Mouse (Mus musculus) mature B cell (primary cell): Measurements from ENCODE around the gene A3galt2.

Source experiments
- in situ Hi-C: fragments of 300-500 bp; cut with MboI; formaldehyde crosslinking; loops from 2 replicates; pipeline ENCODE4 v1.14.3; 2019

Gene A3galt2

DNA sequence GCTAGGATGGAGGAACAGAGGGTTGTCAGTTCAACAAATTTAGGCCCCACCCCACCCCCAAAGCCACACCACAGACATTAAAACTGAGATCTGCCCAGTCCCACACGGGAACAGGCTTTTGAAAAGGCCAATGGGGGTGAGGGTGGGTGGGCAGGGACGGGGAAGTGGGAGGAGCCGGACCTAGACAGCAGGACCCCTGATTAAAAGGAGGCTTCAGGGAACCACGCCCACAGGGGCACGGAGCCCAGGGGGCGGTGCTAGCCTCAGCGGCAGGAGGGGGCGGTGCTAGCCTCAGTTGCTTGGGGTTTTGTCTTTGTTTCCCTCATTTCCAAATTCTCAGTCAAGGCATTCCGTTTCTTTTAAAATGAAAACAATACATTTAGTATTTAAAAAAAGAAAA lies 40.4 kb downstream of the A3galt2 start:
- in situ Hi-C loops, result no loop called here

DNA sequence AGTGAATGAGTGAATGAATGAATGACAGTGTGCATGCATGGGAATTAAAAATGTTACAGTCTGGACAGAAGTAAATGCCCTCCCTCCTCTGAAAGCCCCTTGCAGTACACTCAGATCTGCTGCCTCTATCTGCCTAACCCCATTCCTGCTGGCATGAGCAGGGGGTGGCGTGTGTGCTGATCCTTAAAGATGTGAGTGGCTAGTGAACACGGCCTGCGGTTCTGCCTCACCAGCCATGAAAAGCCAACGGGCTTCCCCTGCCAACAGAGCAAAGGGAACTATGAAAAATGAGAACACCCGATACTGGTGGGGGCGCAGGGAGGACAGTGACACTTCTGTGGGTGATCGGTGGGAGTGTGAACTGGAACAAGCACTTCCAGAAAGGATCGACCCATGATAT lies 41.6 kb downstream of the A3galt2 start:
- in situ Hi-C loops, result no loop called here

DNA sequence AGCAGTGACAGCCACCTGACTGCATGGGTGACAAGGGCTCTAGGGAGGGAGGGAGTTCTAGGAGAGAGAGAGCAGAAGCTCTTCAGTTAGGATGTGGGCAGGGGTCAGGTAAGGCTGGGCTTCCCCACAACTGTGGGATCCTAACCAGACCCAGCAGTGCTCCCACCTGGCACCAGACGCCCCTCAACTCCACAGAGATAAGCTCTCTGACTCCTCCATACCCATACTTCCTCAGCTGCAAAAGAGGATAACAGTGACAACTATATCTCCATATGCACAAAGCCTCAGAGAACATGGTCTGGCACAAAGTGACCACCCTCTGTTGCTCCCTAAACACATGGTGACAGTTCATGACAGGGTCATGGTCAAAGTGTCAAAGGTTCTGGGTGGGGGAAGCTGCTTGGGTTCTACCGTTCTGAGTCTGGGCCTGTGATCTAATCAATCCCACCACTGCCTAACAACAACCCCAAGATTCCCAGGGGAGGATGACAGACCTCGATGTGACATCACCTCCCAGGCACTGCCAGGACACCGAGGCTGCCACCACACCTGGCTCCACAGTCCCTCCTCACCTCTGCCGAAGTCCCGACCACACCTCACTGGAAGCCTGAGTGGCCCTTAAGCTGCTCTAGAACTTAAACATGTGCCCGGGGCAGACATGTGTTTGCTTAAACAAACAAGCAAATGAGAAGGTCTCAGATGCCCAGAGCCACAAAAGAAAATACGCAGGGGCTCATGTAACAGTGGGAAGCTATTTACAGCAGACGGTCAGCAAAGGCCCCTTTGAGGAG lies 46.7 kb downstream of the A3galt2 start:
- in situ Hi-C loops, result no loop called here

DNA sequence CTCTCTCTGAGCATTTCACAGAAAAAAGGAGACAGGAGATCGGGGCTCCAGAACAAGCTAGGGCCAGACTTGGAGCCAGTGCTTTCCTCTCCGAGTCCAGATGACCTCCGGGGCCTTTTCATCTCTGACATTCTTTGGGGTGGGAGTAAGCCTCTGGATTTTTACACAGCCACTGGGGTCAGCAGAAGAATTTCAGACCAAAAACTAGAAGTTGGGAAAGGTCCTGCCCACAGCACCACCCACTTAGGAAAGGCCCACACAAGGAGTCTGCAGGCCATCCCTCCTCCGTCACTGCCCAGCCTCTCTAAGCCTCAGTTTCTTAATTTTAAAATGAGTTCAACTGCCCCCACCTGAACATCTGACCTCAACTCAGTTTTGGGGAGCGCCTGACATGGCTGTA lies 48.4 kb downstream of the A3galt2 start:
- in situ Hi-C loops, result no loop called here

DNA sequence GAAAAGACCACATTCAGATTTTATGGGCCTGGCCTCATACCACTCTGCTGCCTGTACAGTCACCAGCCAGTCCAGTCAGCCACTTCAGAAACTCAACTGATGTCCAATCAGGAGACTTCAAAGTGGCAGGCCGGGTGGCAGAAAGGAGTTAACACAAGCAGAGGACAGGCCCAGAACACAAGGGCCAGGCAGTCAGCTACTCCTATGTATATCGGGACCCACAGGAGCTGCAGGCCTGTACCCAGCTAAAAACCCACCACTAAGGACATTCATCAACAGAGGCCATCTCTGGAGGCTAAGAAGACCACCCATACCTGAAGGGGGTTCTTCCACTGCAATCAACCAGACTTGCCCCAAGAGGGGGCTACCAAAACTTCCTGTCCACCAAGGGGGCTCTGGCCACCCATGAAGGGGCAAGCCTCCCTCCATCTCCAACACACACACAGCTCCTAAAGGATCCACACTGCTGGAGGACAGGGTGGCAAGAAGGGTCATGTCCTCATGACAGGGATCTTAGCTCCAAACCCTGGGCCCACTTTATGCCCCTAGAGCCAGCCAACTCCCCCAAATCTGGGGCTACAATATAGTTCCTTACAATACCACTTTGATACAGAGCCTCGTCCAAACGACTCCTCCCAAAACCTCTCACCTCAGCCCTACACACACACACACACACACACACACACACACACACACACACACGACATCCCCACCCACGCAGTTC lies 49.4 kb downstream of the A3galt2 start:
- in situ Hi-C loops, result no loop called here

DNA sequence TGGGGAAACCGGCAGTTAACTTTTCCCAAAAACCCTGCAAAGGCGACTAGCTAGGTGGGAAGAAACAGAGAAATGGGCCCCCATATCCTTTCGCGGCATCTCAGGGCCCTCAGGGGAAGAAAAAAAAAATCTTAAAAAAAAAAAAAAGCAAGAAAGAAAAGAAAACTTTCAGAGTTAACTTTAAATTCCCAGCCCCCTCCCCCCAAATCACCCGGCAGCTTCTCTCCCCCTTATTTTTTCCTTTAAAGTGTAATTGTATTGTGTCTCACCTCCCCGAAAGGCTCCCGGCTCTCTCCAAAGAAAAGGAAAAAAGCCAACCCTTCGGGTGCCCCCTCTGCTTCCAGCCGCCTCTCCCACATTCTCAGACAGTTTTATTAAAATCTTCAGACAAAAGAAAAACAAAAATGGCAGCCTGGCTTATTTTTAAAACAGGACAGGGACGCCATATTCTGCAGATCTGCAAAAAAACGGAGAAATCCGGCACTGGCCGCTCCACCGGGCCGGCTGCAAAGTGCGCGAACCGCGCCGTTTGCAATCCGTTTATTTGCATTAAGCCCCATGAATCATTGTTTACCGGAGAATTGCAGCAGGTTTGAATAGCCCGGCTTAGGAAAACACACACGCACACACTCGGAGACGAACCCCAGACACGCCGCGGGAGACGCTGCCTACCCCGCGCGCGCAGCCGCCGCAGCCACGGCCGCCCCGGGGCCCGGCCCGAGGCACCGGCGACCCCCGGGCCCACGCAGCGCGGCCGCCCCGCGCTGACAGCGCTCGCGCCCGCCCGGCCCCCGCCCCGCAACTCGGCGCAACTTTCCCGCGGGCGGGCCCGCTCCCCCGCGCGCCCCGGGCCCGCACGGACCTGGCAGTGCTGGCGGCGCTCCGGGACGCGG lies 50.2 kb downstream of the A3galt2 start:
- in situ Hi-C loops, result no loop called here

DNA sequence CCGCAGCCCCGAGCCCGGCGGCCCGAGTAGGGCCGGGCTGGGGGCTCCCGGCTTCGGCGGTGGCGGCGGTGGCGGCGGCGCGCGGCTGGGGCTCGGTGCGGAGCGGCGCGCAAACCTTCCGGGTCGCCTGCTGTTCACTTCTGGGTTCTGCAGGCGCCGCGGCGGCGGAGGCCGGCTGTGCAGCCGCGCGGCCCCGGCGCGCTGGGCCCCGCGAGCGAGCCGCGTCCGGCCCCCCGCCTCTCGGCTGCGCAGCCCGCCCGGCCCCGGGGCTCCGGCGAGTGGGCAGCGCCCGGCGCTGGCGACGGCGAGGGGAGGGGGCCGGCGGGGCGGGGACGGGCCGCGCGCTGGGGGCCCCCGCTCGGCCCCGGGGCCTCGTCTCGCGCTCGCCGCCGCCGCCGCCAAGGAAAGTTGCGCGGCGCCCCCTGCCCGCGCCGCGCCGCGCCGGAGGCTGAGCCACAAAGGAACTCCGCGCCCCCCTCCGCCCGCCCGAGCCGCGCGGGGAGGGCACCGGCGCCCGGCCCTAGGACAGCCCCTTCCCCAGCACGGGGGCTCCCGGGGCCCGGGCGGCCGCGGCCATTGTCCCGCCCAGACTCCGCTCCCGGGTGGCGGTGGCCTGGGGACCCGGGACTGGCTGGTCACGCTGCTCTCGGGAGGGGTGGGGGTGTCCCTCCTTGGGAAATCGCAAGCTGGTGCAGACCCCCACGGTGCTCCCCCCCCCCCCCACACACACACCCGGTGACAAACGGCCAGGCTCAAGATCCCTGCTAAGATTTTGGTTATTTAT lies 51.1 kb downstream of the A3galt2 start, which contains the start of gene Zfp362:
TSS of gene Zfp362 (minus strand) at position 3 of the 784 bp plus-strand sequence.
- in situ Hi-C loops, result no loop called here

DNA sequence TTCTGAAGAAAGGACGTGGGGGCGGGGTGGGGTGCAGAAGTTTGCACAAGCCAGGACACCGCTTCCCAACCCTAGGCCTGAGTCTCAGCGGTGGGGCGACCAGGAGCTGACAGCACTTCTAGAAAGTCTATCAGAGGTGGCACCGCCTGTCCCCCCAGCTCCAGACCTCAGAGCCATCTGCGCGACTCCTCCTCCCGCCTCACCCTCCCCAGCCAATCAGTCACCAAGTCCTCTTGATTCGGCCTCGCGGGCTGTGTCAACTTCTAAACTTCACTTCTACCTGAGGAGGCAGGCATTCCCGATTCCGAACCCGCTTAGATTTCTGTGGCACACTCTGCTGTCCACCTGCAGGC lies 51.6 kb downstream of the A3galt2 start:
- in situ Hi-C loops, result no loop called here

DNA sequence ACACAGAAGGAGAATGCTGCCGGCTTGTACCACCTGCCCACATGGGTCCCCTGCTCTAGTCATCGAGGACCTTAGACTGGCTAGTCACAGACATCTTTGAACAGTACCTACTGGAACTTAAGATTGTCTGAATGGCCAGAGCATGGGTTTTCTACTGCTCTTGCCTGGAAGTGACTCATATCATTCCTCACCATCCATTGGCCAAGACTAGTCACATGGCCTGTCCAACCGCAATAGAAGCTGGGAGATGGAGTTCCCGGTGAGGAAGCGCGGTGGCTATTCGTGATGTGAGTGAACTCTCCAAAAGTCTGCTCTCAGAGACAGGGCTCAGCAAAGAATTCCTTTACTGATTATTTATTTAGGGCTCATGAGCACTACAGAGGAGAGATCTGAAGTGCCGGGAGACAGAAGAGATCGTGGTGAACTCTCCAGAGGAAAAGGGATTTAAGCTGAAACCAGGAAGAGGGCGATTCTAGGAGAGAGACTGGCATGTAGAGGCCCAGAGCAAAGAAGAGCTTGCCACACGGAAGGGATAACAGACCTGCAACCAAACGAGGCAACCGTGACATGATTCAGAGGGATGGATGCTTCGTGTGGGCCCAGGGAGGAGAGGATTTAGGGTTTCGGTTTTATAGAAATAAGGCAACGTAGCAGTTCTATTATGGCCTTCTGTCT lies 56.4 kb downstream of the A3galt2 start:
- in situ Hi-C loops, result no loop called here

DNA sequence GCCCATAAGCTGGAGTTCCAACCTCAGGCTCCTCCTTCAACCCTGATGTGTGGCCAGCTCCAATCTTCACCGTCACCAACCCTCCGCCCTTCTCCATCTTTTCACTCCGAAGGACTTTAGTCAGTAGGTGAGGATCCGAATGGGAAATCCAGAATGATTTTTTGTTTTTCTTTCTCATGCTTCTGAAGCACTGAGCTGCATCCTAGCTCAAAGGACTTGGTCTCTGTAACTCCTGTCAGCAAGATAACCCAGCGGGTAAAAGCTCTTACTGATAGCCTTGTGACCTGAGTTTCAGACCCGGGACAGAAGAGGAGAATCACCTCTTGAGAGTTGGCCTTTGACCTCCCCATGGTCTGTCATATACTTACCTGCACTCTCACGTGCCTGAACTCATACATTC lies 61.8 kb downstream of the A3galt2 start:
- in situ Hi-C loops, result no loop called here
